Mouse (Mus musculus) lung, postnatal 0 days (tissue): ENCODE results near the gene Armh1. TPM values are rescaled to one million over a fixed set of nuclear protein-coding genes. Genes with fewer than 3 reads are reported as not detected.
"Not testable (repeated sequence)": the region's sequence is repeated elsewhere in the genome, so short reads cannot be mapped to it uniquely, and the experiment has no call there.

Experiments used
- ATAC-seq: fragments of 200-750 bp; cut with Nextera tagmentation; 2 replicates; pipeline ENCODE4 v1.8.0; 2017; ENCODE audit warnings: moderate library complexity
- DNase-seq: peaks from one replicate; pipeline ENCODE4 v3.0.0-alpha.2; 2016; ENCODE audit warnings: low spot score
- H3K27ac ChIP-seq: fragments of 300-500 bp; sonication (generic); 2 replicates; pipeline ENCODE4 v1.5.1; 2014; ENCODE audit warnings: antibody characterized with exemption, mild to moderate bottlenecking, low read length, mixed read lengths
- H3K27me3 ChIP-seq: fragments of 300-500 bp; sonication (generic); replicated peaks from 2 replicates; pipeline ENCODE4 v1.6.1; 2014; ENCODE audit warnings: low read length, mixed read lengths; ENCODE audit not compliant: insufficient read depth
- H3K36me3 ChIP-seq: fragments of 300-500 bp; sonication (generic); 2 replicates; pipeline ENCODE4 v1.6.1; 2014; ENCODE audit warnings: low read length, mixed read lengths; ENCODE audit not compliant: insufficient read depth
- H3K4me1 ChIP-seq: fragments of 300-500 bp; sonication (generic); 2 replicates; pipeline ENCODE4 v1.6.1; 2014; ENCODE audit warnings: antibody characterized with exemption, low read depth, low read length, mixed read lengths; ENCODE audit not compliant: insufficient read depth
- H3K4me2 ChIP-seq: fragments of 300-500 bp; sonication (generic); replicated peaks from 2 replicates; pipeline ENCODE4 v1.6.1; 2014; ENCODE audit warnings: low read depth, mild to moderate bottlenecking, low read length, moderate library complexity, mixed read lengths
- H3K4me3 ChIP-seq: fragments of 300-500 bp; sonication (generic); 2 replicates; pipeline ENCODE4 v1.5.1; 2014; ENCODE audit warnings: low read depth, low read length
- H3K9ac ChIP-seq: fragments of 300-500 bp; sonication (generic); replicated peaks from 2 replicates; pipeline ENCODE4 v1.6.1; 2014; ENCODE audit warnings: low read depth, mild to moderate bottlenecking
- H3K9me3 ChIP-seq: fragments of 300-500 bp; sonication (generic); 2 replicates; pipeline ENCODE4 v1.6.1; 2016; ENCODE audit warnings: low read length, mixed read lengths
- CTCF ChIP-seq: IDR thresholded peaks from 2 replicates; pipeline ENCODE4 v1.5.1; 2016; ENCODE audit warnings: antibody characterized with exemption, mild to moderate bottlenecking
- EP300 ChIP-seq: IDR thresholded peaks from 2 replicates; pipeline ENCODE4 v1.6.1; 2016; ENCODE audit warnings: antibody characterized with exemption, mild to moderate bottlenecking, control low read depth
- WGBS: fragments of 180-500 bp; shearing (Covaris S2); extraction: QIAGEN DNeasy Blood & Tissue Kit; methylation state at CpG from one replicate; pipeline ENCODE4 v1.1.7; 2014; 5-methylcytosine and 5-hydroxymethylcytosine counted together
- polyA plus RNA-seq: library from polyadenylated mRNA; unstranded; fragments of >200 nt; fragmentation: Nextera tagmentation; extraction: Ambion mirVana; gene quantifications from 2 replicates; pipeline ENCODE4 v1.2.1, GENCODE M21; 2015

The Armh1 gene
- polyA plus RNA-seq, 1 experiment from 2014 or later = 3.8 TPM

GRCm38 (mm10) chr4:117188969-117189368, 63.0 kb downstream of the Armh1 start:
- Histone ChIP-seq H3K36me3 (no peaks in the 10 kb centered on the region), H3K4me1 (no peaks in the 10 kb centered on the region), H3K9ac (peak overlapping the region; percentile 52), H3K9me3 (no peaks in the 10 kb centered on the region), H3K27me3 (no peaks in the 10 kb centered on the region), H3K4me2 (peak overlapping the region; percentile 47), H3K4me3 (peak overlapping the region; percentile 37), H3K27ac (peak overlapping the region; percentile 78)
- 56% methylated on average over 3 of the region's 3 CpGs for WGBS
- DNase-seq (peak; percentile 9), ATAC-seq (no peak)
- no peak for TF ChIP-seq EP300
- no peak for TF ChIP-seq CTCF

- peak; percentile 39 for DNase-seq
Observed at GRCm38 (mm10) chr4:117182759-117183096, 69.2 kb downstream of the Armh1 start.

GRCm38 (mm10) chr4:117181863-117182758, 69.8 kb downstream of the Armh1 start, which contains the start of gene Kif2c:
TSS of gene Kif2c (minus strand) at chr4:117182639.
- whole genome bisulfite sequencing = under 1% methylated on average over 42 of the region's 42 CpGs
- peak within 1 kb of the TSS; percentile 88 for H3K4me2 ChIP-seq
- no peak for TF ChIP-seq CTCF
- TF ChIP-seq EP300 = no peak
- H3K36me3 ChIP-seq = no peaks in the 10 kb centered on the region
- H3K27me3 ChIP-seq = no peaks in the 10 kb centered on the region
- peaks cover 6% of the 10 kb centered on the region; the same call in 1 of the 2 replicates for H3K4me1 ChIP-seq
- H3K9me3 ChIP-seq = no peaks in the 10 kb centered on the region
- peak; percentile 100 for ATAC-seq
- peak within 1 kb of the TSS; percentile 51 for H3K4me3 ChIP-seq
- peak; percentile 93 for DNase-seq
- H3K9ac ChIP-seq = peak within 1 kb of the TSS; percentile 32; the same call in 1 of the 2 replicates
- no peak within 1 kb of the TSS for H3K27ac ChIP-seq

More at GRCm38 (mm10) chr4:117182759-117183096, 69.2 kb downstream of the Armh1 start:
- Histone ChIP-seq H3K4me3 (peak overlapping the region; percentile 51), H3K4me2 (peak overlapping the region; percentile 88), H3K9ac (peak overlapping the region; percentile 32; the same call in 1 of the 2 replicates)
- ATAC-seq = peak; percentile 61
- H3K4me1 ChIP-seq, H3K9me3 ChIP-seq, H3K27me3 ChIP-seq, H3K27ac ChIP-seq, H3K36me3 ChIP-seq: not testable (repeated sequence)
- 11% methylated on average over 9 of the region's 9 CpGs for WGBS

- no peak overlapping the region for H3K4me2 ChIP-seq
- H3K9me3 ChIP-seq = no peaks in the 10 kb centered on the region
- H3K9ac ChIP-seq = no peak overlapping the region
- TF ChIP-seq CTCF (no peak), EP300 (no peak)
- no peaks in the 10 kb centered on the region for H3K27me3 ChIP-seq
- no peak overlapping the region for H3K4me3 ChIP-seq
- no peak overlapping the region for H3K27ac ChIP-seq
- peaks cover 4% of the 10 kb centered on the region; the same call in 1 of the 2 replicates for H3K36me3 ChIP-seq
- H3K4me1 ChIP-seq = no peaks in the 10 kb centered on the region
- ATAC-seq (no peak), DNase-seq (no peak)
- 78% methylated on average over 5 of the region's 5 CpGs for WGBS
Observed at GRCm38 (mm10) chr4:117169936-117170335, 82.0 kb downstream of the Armh1 start.

Other genes with a start within 250 kb of the Armh1 start
- 21.9 and 24.7 TPM in 2 replicates for gene Eif2b3, start 232.7 kb downstream of the Armh1 start, polyA plus RNA-seq
- gene Ptch2, start 156.1 kb downstream of the Armh1 start, polyA plus RNA-seq = 3.6 and 4.0 TPM in 2 replicates
- 3.8 and 4.3 TPM in 2 replicates for gene Btbd19, start 126.4 kb downstream of the Armh1 start, polyA plus RNA-seq
- 26.1 and 27.2 TPM in 2 replicates for gene Tctex1d4, start 125.3 kb downstream of the Armh1 start, polyA plus RNA-seq
- 4.0 and 5.0 TPM in 2 replicates for gene Plk3, start 118.2 kb downstream of the Armh1 start, polyA plus RNA-seq
- 633 and 681 TPM in 2 replicates for gene Rps8, start 95.9 kb downstream of the Armh1 start, polyA plus RNA-seq
- gene Kif2c, start 69.5 kb downstream of the Armh1 start, polyA plus RNA-seq = 2.0 and 3.0 TPM in 2 replicates
- gene Tmem53, start 174 bp downstream of the Armh1 start, polyA plus RNA-seq = 23.5 and 27.6 TPM in 2 replicates
- gene Rnf220, start 244.9 kb upstream of the Armh1 start, polyA plus RNA-seq = 47.9 and 50.7 TPM in 2 replicates